31 mouse cellular contexts compared by ENCODE assay signal in the genomic region with DNA sequence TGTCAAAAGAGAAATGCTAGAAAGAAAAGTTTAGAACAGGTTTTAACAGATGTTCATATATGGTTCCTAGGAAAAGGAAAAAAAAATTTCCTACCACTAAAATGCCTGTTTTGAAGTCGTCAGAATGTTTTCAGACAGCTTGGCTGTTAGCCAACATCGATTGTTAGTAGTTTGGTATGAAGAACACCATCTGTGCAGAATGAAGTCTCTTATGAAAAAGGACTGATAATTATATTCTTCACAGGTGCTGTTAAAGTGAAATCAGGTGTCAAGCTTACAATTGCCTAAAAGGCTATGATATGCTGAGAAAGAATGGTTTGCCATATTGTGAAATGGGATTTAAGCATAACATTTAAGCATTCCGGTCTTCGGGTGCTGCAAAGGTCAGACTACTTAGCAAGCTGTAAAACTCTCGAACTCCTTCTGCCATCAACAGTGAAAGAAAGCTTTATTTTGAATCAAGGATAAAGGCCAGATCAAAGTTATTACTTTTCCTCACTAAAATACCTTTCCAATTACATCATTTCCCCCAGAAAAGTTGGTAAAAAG. TPM values are rescaled to one million over a fixed set of nuclear protein-coding genes. Genes with fewer than 3 reads are reported as not detected.
DNase-seq lines count a peak whose midpoint lies in the region; ATAC-seq and TF ChIP-seq lines count a peak whose summit lies in the region.
"Had no signal": no experiment of that assay in that cellular context is flagged by ENCODE, and none has a peak within 500 bp of the region (broad histone marks: within the 10 kb centered on the region; RNA-seq: fewer than 3 reads in every experiment).

No protein-coding gene starts in this region.

- H3K79me2 ChIP-seq in liver, adult 2 months (ENCODE audit: control insufficient read depth, insufficient read depth, low read length): no peaks in the 10 kb centered on the region

- H3K27ac ChIP-seq in forebrain, embryonic 14.5 days (ENCODE audit: low read depth, low read length): no peak overlapping the region
- H3K27ac ChIP-seq in forebrain, embryonic 11.5 days (ENCODE audit: low read depth, low read length): no peak overlapping the region
- no peak overlapping the region for H3K27ac ChIP-seq in liver, adult 2 months (replicated peaks; ENCODE audit: insufficient read depth, low read depth, low read length)
- H3K27ac ChIP-seq in thymus, adult 2 months (ENCODE audit: control insufficient read depth, insufficient read depth, low read length): no peak overlapping the region
- H3K27ac ChIP-seq: embryonic facial prominence, embryonic 13.5 days; forebrain, embryonic 15.5 days; hindbrain, embryonic 10.5 days; hindbrain, postnatal 0 days; kidney, postnatal 0 days; liver, embryonic 13.5 days; midbrain, embryonic 12.5 days; neural tube, embryonic 15.5 days had no signal

- H3K36me3 ChIP-seq in forebrain, embryonic 14.5 days (ENCODE audit: control insufficient read depth, insufficient read depth, low read length): no peaks in the 10 kb centered on the region
- no peaks in the 10 kb centered on the region for H3K36me3 ChIP-seq in forebrain, embryonic 11.5 days (ENCODE audit: control insufficient read depth, insufficient read depth, low read length)
- no peaks in the 10 kb centered on the region for H3K36me3 ChIP-seq in liver, adult 2 months (ENCODE audit: control insufficient read depth, insufficient read depth, low read length)
- no peaks in the 10 kb centered on the region for H3K36me3 ChIP-seq in thymus, adult 2 months (ENCODE audit: control insufficient read depth, insufficient read depth, low read length)
- H3K36me3 ChIP-seq: embryonic facial prominence, embryonic 13.5 days; forebrain, embryonic 15.5 days; G1E; hindbrain, embryonic 10.5 days; liver, embryonic 13.5 days; midbrain, embryonic 12.5 days; neural tube, embryonic 15.5 days had no signal

- H3K4me1 ChIP-seq in forebrain, embryonic 14.5 days (ENCODE audit: control insufficient read depth, insufficient read depth, low read length): no peaks in the 10 kb centered on the region
- no peaks in the 10 kb centered on the region for H3K4me1 ChIP-seq in forebrain, embryonic 11.5 days (replicated peaks; ENCODE audit: control insufficient read depth, insufficient read depth, low read length)
- no peaks in the 10 kb centered on the region for H3K4me1 ChIP-seq in liver, adult 2 months (ENCODE audit: control insufficient read depth, insufficient read depth, low read length)
- no peaks in the 10 kb centered on the region for H3K4me1 ChIP-seq in thymus, adult 2 months (replicated peaks; ENCODE audit: control insufficient read depth, insufficient read depth, low read length)
- H3K4me1 ChIP-seq: embryonic facial prominence, embryonic 13.5 days; forebrain, embryonic 15.5 days; hindbrain, embryonic 10.5 days; liver, embryonic 13.5 days; midbrain, embryonic 12.5 days; neural tube, embryonic 15.5 days had no signal

- WGBS in forebrain, embryonic 14.5 days: 46% methylated on average over 5 of the region's 5 CpGs
- WGBS in forebrain, embryonic 11.5 days: 74% methylated on average over 5 of the region's 5 CpGs
- 69% methylated on average over 5 of the region's 5 CpGs for WGBS in liver, adult 2 months
- 82% methylated on average over 5 of the region's 5 CpGs for WGBS in thymus, adult 2 months

- TF ChIP-seq POLR2A in liver, adult 2 months (IDR thresholded peaks at IDR 0.05; ENCODE audit: extremely low read depth, insufficient read depth, low read length): no peak
- TF ChIP-seq POLR2A in brain, embryonic 14.5 days (IDR thresholded peaks at IDR 0.05; ENCODE audit: borderline replicate concordance, extremely low read depth, insufficient read depth, insufficient read length, poor library complexity, severe bottlenecking): no peak
- TF ChIP-seq POLR2A in thymus, adult 2 months (IDR thresholded peaks at IDR 0.05; ENCODE audit: control insufficient read depth, extremely low read depth, insufficient read depth, low read length, poor library complexity): no peak

- no peak overlapping the region for H3K9ac ChIP-seq in forebrain, embryonic 14.5 days (ENCODE audit: low read length)
- H3K9ac ChIP-seq in forebrain, embryonic 11.5 days (ENCODE audit: low read length): no peak overlapping the region
- H3K9ac ChIP-seq in liver, adult 2 months (ENCODE audit: low read depth, low read length): no peak overlapping the region
- H3K9ac ChIP-seq: embryonic facial prominence, embryonic 13.5 days; forebrain, embryonic 15.5 days; liver, embryonic 13.5 days; midbrain, embryonic 12.5 days; neural tube, embryonic 15.5 days had no signal

- no peaks in the 10 kb centered on the region for H3K9me3 ChIP-seq in forebrain, embryonic 14.5 days (replicated peaks; ENCODE audit: control insufficient read depth, low read length)
- no peaks in the 10 kb centered on the region for H3K9me3 ChIP-seq in forebrain, embryonic 11.5 days (ENCODE audit: control insufficient read depth, low read length)
- H3K9me3 ChIP-seq: embryonic facial prominence, embryonic 13.5 days; forebrain, embryonic 15.5 days; G1E; hindbrain, embryonic 10.5 days; liver, embryonic 13.5 days; midbrain, embryonic 12.5 days; neural tube, embryonic 15.5 days had no signal

- no peak overlapping the region for H3K4me2 ChIP-seq in forebrain, embryonic 14.5 days (ENCODE audit: low read length)
- no peak overlapping the region for H3K4me2 ChIP-seq in forebrain, embryonic 11.5 days (ENCODE audit: low read depth, low read length, severe bottlenecking)
- H3K4me2 ChIP-seq: embryonic facial prominence, embryonic 13.5 days; forebrain, embryonic 15.5 days; liver, embryonic 13.5 days; midbrain, embryonic 12.5 days; neural tube, embryonic 15.5 days had no signal

- no peaks in the 10 kb centered on the region for H3K27me3 ChIP-seq in forebrain, embryonic 14.5 days (replicated peaks; ENCODE audit: control insufficient read depth, insufficient read depth, low read length)
- no peaks in the 10 kb centered on the region for H3K27me3 ChIP-seq in forebrain, embryonic 11.5 days (ENCODE audit: control insufficient read depth, insufficient read depth, low read length)
- no peaks in the 10 kb centered on the region for H3K27me3 ChIP-seq in liver, adult 2 months (ENCODE audit: control insufficient read depth, insufficient read depth, low read length)
- H3K27me3 ChIP-seq in thymus, adult 2 months (ENCODE audit: control insufficient read depth, insufficient read depth, low read length): no peaks in the 10 kb centered on the region
- H3K27me3 ChIP-seq: embryonic facial prominence, embryonic 13.5 days; forebrain, embryonic 15.5 days; liver, embryonic 13.5 days; midbrain, embryonic 12.5 days; neural tube, embryonic 15.5 days had no signal

- TF ChIP-seq CTCF in liver, adult 2 months (IDR thresholded peaks at IDR 0.05; ENCODE audit: low read depth, low read length): no peak
- TF ChIP-seq CTCF in brain, embryonic 14.5 days (IDR thresholded peaks at IDR 0.05; ENCODE audit: borderline replicate concordance, extremely low read depth, insufficient read depth, insufficient read length): no peak
- TF ChIP-seq CTCF in thymus, adult 2 months (IDR thresholded peaks at IDR 0.05; ENCODE audit: borderline replicate concordance, control insufficient read depth, extremely low read depth, insufficient read depth, low read length, poor library complexity): no peak

- ATAC-seq in forebrain, embryonic 14.5 days: peak; percentile 26; the same call in 1 of the 2 replicates
- no peak for ATAC-seq in forebrain, embryonic 11.5 days (replicated peaks; ENCODE audit: low FRiP score)
- ATAC-seq: forebrain, embryonic 15.5 days; hindbrain, postnatal 0 days; intestine, embryonic 16.5 days had no signal

- no peak overlapping the region for H3K4me3 ChIP-seq in forebrain, embryonic 14.5 days (ENCODE audit: low read depth, low read length)
- H3K4me3 ChIP-seq in forebrain, embryonic 11.5 days (ENCODE audit: low read depth, low read length): no peak overlapping the region
- no peak overlapping the region for H3K4me3 ChIP-seq in liver, adult 2 months (ENCODE audit: insufficient read depth, low read depth, low read length)
- no peak overlapping the region for H3K4me3 ChIP-seq in thymus, adult 2 months (ENCODE audit: control insufficient read depth, insufficient read depth, low read length)
- H3K4me3 ChIP-seq: embryonic facial prominence, embryonic 13.5 days; erythroblast, embryonic 14.5 days; forebrain, embryonic 15.5 days; hindbrain, embryonic 10.5 days; liver, embryonic 13.5 days; midbrain, embryonic 12.5 days; neural tube, embryonic 15.5 days had no signal

- peak; percentile 61 for DNase-seq in forebrain, embryonic 14.5 days (ENCODE audit: low spot score)
- DNase-seq in forebrain, embryonic 11.5 days (ENCODE audit: low spot score): no peak
- peak; percentile 5 for DNase-seq in liver, adult 2 months (ENCODE audit: extremely low read depth, low read depth, low spot score)
- no peak for DNase-seq in liver
- peak; percentile 72 for DNase-seq in brain, embryonic 14.5 days (ENCODE audit: low read depth)
- DNase-seq in hindlimb bud, embryonic 11.5 days (ENCODE audit: extremely low spot score, low read depth, low spot score): peak; percentile 41
- no peak for DNase-seq in thymus, adult 2 months
- DNase-seq: adrenal gland, adult 8-10 months; cerebellum, adult 11 months; cerebellum, adult 9-10 months; cerebellum, postnatal 36 days; gastrocnemius, postnatal 14 days; heart, postnatal 14 days; kidney, adult 8-10 months; kidney, postnatal 4 days; layer of hippocampus, postnatal 36 days; liver, embryonic 13.5 days; lung, adult 18-20 months; lung, postnatal 14 days; spleen, adult 18-20 months; thymus, postnatal 25 days had no signal

RNA-seq across cellular contexts. Expression of gene Agmo, which starts 52.4 kb away (rescaled TPM):
- 0.54 and 0.62 TPM in 2 replicates for polyA plus RNA-seq in forebrain, embryonic 14.5 days (2014; fragmentation: Nextera tagmentation; extraction: Ambion mirVana)
- 0.37 TPM in 2 replicates for polyA plus RNA-seq in forebrain, embryonic 11.5 days (2014; fragmentation: Nextera tagmentation; extraction: Ambion mirVana)
- 107 and 121 TPM in 2 replicates for total RNA-seq in liver, adult 2 months (2014; rRNA removed)
- 35.3 and 39.8 TPM in 2 replicates for polyA plus RNA-seq in liver, adult 2 months (2012; rRNA removed)
- 0.16 and 0.25 TPM in 2 replicates for polyA plus RNA-seq in brain, embryonic 14.5 days (2012; rRNA removed)
- polyA plus RNA-seq in thymus, adult 2 months (2012; rRNA removed): 1.1 and 1.3 TPM in 2 replicates
- polyA plus RNA-seq: erythroblast, embryonic 14.5 days had no signal

Comparison
In these comparisons a context has a peak if more than half of its experiments do, and no peak if none do; other contexts are left out.
1. DNase-seq: peak in forebrain, embryonic 14.5 days (single experiment), liver, adult 2 months (single experiment), brain, embryonic 14.5 days (single experiment) and hindlimb bud, embryonic 11.5 days (single experiment); none in forebrain, embryonic 11.5 days (single experiment), liver (single experiment) and thymus, adult 2 months (single experiment).
2. RNA of gene Agmo, which starts 52.4 kb away (polyA plus RNA-seq): 35.3 to 39.8 TPM in liver, adult 2 months; 1.1 to 1.3 TPM in thymus, adult 2 months, 0.54 to 0.62 TPM in forebrain, embryonic 14.5 days, 0.37 TPM in forebrain, embryonic 11.5 days and 0.16 to 0.25 TPM in brain, embryonic 14.5 days; every median in the first group is over 10 times any median in the second.